ENCODE assay signal across 26 mouse cellular contexts in genomic region chrX:16714033-16714432, GRCm38 (mm10).
DNase-seq lines count a peak whose midpoint lies in the region; ATAC-seq and TF ChIP-seq lines count a peak whose summit lies in the region.
"Had no signal": no experiment of that assay in that cellular context is flagged by ENCODE, and none has a peak within 500 bp of the region (broad histone marks: within the 10 kb centered on the region; RNA-seq: fewer than 3 reads in every experiment).

No protein-coding gene starts in this region.

- ATAC-seq in heart, embryonic 15.5 days (replicated peaks; ENCODE audit: insufficient number of reproducible peaks, insufficient read depth, low FRiP score, low read depth) = no peak
- ATAC-seq in heart, embryonic 11.5 days (replicated peaks; ENCODE audit: insufficient number of reproducible peaks, low FRiP score, low TSS enrichment) = no peak
- no peak for ATAC-seq in lung, postnatal 0 days
- ATAC-seq in neural tube, embryonic 15.5 days (ENCODE audit: low FRiP score) = no peak
- ATAC-seq: forebrain, postnatal 0 days; hindbrain, embryonic 16.5 days; midbrain, embryonic 15.5 days had no signal

- no peaks in the 10 kb centered on the region for H3K9me3 ChIP-seq in heart, embryonic 15.5 days (replicated peaks)
- H3K9me3 ChIP-seq in heart, embryonic 11.5 days (replicated peaks; ENCODE audit: control insufficient read depth, low read length) = no peaks in the 10 kb centered on the region
- no peaks in the 10 kb centered on the region for H3K9me3 ChIP-seq in lung, postnatal 0 days (ENCODE audit: low read length)
- H3K9me3 ChIP-seq in neural tube, embryonic 15.5 days (replicated peaks) = no peaks in the 10 kb centered on the region
- H3K9me3 ChIP-seq: embryonic facial prominence, embryonic 13.5 days; heart, embryonic 12.5 days; limb, embryonic 13.5 days; midbrain, embryonic 10.5 days; midbrain, embryonic 15.5 days had no signal

- DNase-seq in lung, postnatal 0 days (ENCODE audit: low spot score) = peak; percentile 5
- DNase-seq in lung, adult 2 months = no peak
- no peak for DNase-seq in adrenal gland, adult 18-20 months (ENCODE audit: low spot score in 2 of 2)
- DNase-seq: adrenal gland, postnatal 25 days; B cell, adult 2 months; cerebellum, adult 18-20 months; cerebellum, postnatal 10 days; forebrain, postnatal 0 days; kidney, adult 18-20 months; kidney, postnatal 4 days; lung, postnatal 14 days; right cerebral cortex, adult 18-20 months; thymus, adult 2 months; thymus, postnatal 36 days had no signal

- H3K4me1 ChIP-seq in heart, embryonic 15.5 days (replicated peaks) = no peaks in the 10 kb centered on the region
- H3K4me1 ChIP-seq in heart, embryonic 11.5 days (ENCODE audit: control insufficient read depth, insufficient read depth, low read length) = no peaks in the 10 kb centered on the region
- no peaks in the 10 kb centered on the region for H3K4me1 ChIP-seq in lung, postnatal 0 days (ENCODE audit: insufficient read depth, low read depth, low read length)
- no peaks in the 10 kb centered on the region for H3K4me1 ChIP-seq in lung, adult 2 months (ENCODE audit: control insufficient read depth, insufficient read depth, low read length)
- no peaks in the 10 kb centered on the region for H3K4me1 ChIP-seq in embryonic fibroblast, embryonic 13.5 days (ENCODE audit: control insufficient read depth, insufficient read depth, low read length)
- no peaks in the 10 kb centered on the region for H3K4me1 ChIP-seq in neural tube, embryonic 15.5 days
- H3K4me1 ChIP-seq: embryonic facial prominence, embryonic 13.5 days; heart, embryonic 12.5 days; limb, embryonic 13.5 days; midbrain, embryonic 10.5 days; midbrain, embryonic 15.5 days had no signal

- WGBS in heart, embryonic 15.5 days = 40% methylated on average over 1 of the region's 1 CpGs
- 62% methylated on average over 1 of the region's 1 CpGs for WGBS in heart, embryonic 11.5 days (ENCODE audit: insufficient replicate concordance)
- 46% methylated on average over 1 of the region's 1 CpGs for WGBS in lung, postnatal 0 days
- WGBS in lung, adult 2 months = 51% methylated on average over 1 of the region's 1 CpGs
- WGBS in neural tube, embryonic 15.5 days = 87% methylated on average over 1 of the region's 1 CpGs

- no peak overlapping the region for H3K4me2 ChIP-seq in heart, embryonic 15.5 days
- H3K4me2 ChIP-seq in heart, embryonic 11.5 days = no peak overlapping the region
- H3K4me2 ChIP-seq in lung, postnatal 0 days (replicated peaks; ENCODE audit: low read depth, low read length) = no peak overlapping the region
- no peak overlapping the region for H3K4me2 ChIP-seq in neural tube, embryonic 15.5 days
- H3K4me2 ChIP-seq: embryonic facial prominence, embryonic 13.5 days; heart, embryonic 12.5 days; limb, embryonic 13.5 days; liver, embryonic 11.5 days; midbrain, embryonic 15.5 days had no signal

- no peak for TF ChIP-seq EP300 in lung, postnatal 0 days (IDR thresholded peaks at IDR 0.05)

- H3K27me3 ChIP-seq in heart, embryonic 15.5 days = no peaks in the 10 kb centered on the region
- no peaks in the 10 kb centered on the region for H3K27me3 ChIP-seq in heart, embryonic 11.5 days (ENCODE audit: control insufficient read depth, insufficient read depth, low read length)
- no peaks in the 10 kb centered on the region for H3K27me3 ChIP-seq in lung, postnatal 0 days (replicated peaks; ENCODE audit: insufficient read depth, low read length)
- no peaks in the 10 kb centered on the region for H3K27me3 ChIP-seq in neural tube, embryonic 15.5 days (replicated peaks)
- H3K27me3 ChIP-seq: embryonic facial prominence, embryonic 13.5 days; heart, embryonic 12.5 days; limb, embryonic 13.5 days; midbrain, embryonic 15.5 days had no signal

- H3K4me3 ChIP-seq in heart, embryonic 15.5 days = no peak overlapping the region
- H3K4me3 ChIP-seq in heart, embryonic 11.5 days (ENCODE audit: low read depth, low read length) = no peak overlapping the region
- no peak overlapping the region for H3K4me3 ChIP-seq in lung, postnatal 0 days (ENCODE audit: low read depth, low read length)
- no peak overlapping the region for H3K4me3 ChIP-seq in lung, adult 2 months (replicated peaks; ENCODE audit: extremely low read depth, low read depth, low read length)
- H3K4me3 ChIP-seq in embryonic fibroblast, embryonic 13.5 days (ENCODE audit: insufficient read depth, low read length) = no peak overlapping the region
- no peak overlapping the region for H3K4me3 ChIP-seq in neural tube, embryonic 15.5 days (replicated peaks)
- H3K4me3 ChIP-seq: embryonic facial prominence, embryonic 13.5 days; erythroblast, embryonic 14.5 days; heart, embryonic 12.5 days; limb, embryonic 13.5 days; midbrain, embryonic 10.5 days; midbrain, embryonic 15.5 days had no signal

- 0 out of 2 replicates have a peak overlapping the region, but pooled peaks have one; percentile 27 for H3K27ac ChIP-seq in heart, embryonic 15.5 days
- no peak overlapping the region for H3K27ac ChIP-seq in heart, embryonic 11.5 days (ENCODE audit: low read depth, low read length)
- H3K27ac ChIP-seq in lung, postnatal 0 days (ENCODE audit: low read length) = no peak overlapping the region
- H3K27ac ChIP-seq in embryonic fibroblast, embryonic 13.5 days (ENCODE audit: insufficient read depth, low read length) = peak overlapping the region; percentile 40
- no peak overlapping the region for H3K27ac ChIP-seq in neural tube, embryonic 15.5 days (replicated peaks)
- H3K27ac ChIP-seq: embryonic facial prominence, embryonic 13.5 days; limb, embryonic 13.5 days; midbrain, embryonic 10.5 days; midbrain, embryonic 15.5 days had no signal

- H3K36me3 ChIP-seq in heart, embryonic 15.5 days = no peaks in the 10 kb centered on the region
- H3K36me3 ChIP-seq in heart, embryonic 11.5 days (ENCODE audit: control insufficient read depth, insufficient read depth, low read length) = no peaks in the 10 kb centered on the region
- no peaks in the 10 kb centered on the region for H3K36me3 ChIP-seq in lung, postnatal 0 days (ENCODE audit: insufficient read depth, low read length)
- H3K36me3 ChIP-seq in neural tube, embryonic 15.5 days = no peaks in the 10 kb centered on the region
- H3K36me3 ChIP-seq: embryonic facial prominence, embryonic 13.5 days; heart, embryonic 12.5 days; limb, embryonic 13.5 days; midbrain, embryonic 10.5 days; midbrain, embryonic 15.5 days had no signal

- TF ChIP-seq POLR2A in lung, adult 2 months (IDR thresholded peaks at IDR 0.05; ENCODE audit: borderline replicate concordance, extremely low read depth, low read depth, low read length) = no peak
- TF ChIP-seq POLR2A in embryonic fibroblast, embryonic 13.5 days (IDR thresholded peaks at IDR 0.05; ENCODE audit: low read depth, low read length) = no peak

- H3K9ac ChIP-seq in heart, embryonic 15.5 days = no peak overlapping the region
- no peak overlapping the region for H3K9ac ChIP-seq in heart, embryonic 11.5 days (ENCODE audit: low read depth, low read length)
- no peak overlapping the region for H3K9ac ChIP-seq in lung, postnatal 0 days (replicated peaks; ENCODE audit: low read depth)
- no peak overlapping the region for H3K9ac ChIP-seq in neural tube, embryonic 15.5 days (replicated peaks)
- H3K9ac ChIP-seq: embryonic facial prominence, embryonic 13.5 days; forebrain, postnatal 0 days; heart, embryonic 12.5 days; limb, embryonic 13.5 days; midbrain, embryonic 15.5 days had no signal

- TF ChIP-seq CTCF in lung, postnatal 0 days (IDR thresholded peaks at IDR 0.05) = no peak
- no peak for TF ChIP-seq CTCF in lung, adult 2 months (IDR thresholded peaks at IDR 0.05; ENCODE audit: insufficient read depth, low read length)
- no peak for TF ChIP-seq CTCF in embryonic fibroblast, embryonic 13.5 days (IDR thresholded peaks at IDR 0.05; ENCODE audit: borderline replicate concordance, insufficient read depth, low read length)

Comparison
In these comparisons a context has a peak if more than half of its experiments do, and no peak if none do; other contexts are left out.
1. H3K27ac ChIP-seq: peak in heart, embryonic 15.5 days (single experiment) and embryonic fibroblast, embryonic 13.5 days (single experiment); none in heart, embryonic 11.5 days (single experiment), lung, postnatal 0 days (single experiment) and neural tube, embryonic 15.5 days (single experiment).